Mouse (Mus musculus) kidney, embryonic 16.5 days (tissue): ENCODE measurements at regions not wholly inside any gene's neighbourhood (a gene's known extent, or its start where the extent isn't known, plus 50 kb on each side); places are given as distances from the start of the nearest gene placed in this dataset.

Experiments used
- ATAC-seq: fragments of 200-750 bp; cut with Nextera tagmentation; 2 replicates; pipeline ENCODE4 v1.8.0; 2017; ENCODE audit warnings: moderate TSS enrichment; ENCODE audit not compliant: low FRiP score, low TSS enrichment
- H3K27ac ChIP-seq: fragments of 300-500 bp; sonication (generic); 2 replicates; pipeline ENCODE4 v1.5.1; 2014; ENCODE audit warnings: low read length
- H3K27me3 ChIP-seq: fragments of 300-500 bp; sonication (generic); 2 replicates; pipeline ENCODE4 v1.6.1; 2014; ENCODE audit warnings: low read length, control low read depth, mixed read lengths; ENCODE audit not compliant: insufficient read depth
- H3K36me3 ChIP-seq: fragments of 300-500 bp; sonication (generic); 2 replicates; pipeline ENCODE4 v1.6.1; 2014; ENCODE audit warnings: low read length, control low read depth, mixed read lengths; ENCODE audit not compliant: insufficient read depth
- H3K4me1 ChIP-seq: fragments of 300-500 bp; sonication (generic); 2 replicates; pipeline ENCODE4 v1.6.1; 2014; ENCODE audit warnings: low read length, control low read depth, mixed read lengths; ENCODE audit not compliant: insufficient read depth
- H3K4me2 ChIP-seq: fragments of 300-500 bp; sonication (generic); replicated peaks from 2 replicates; pipeline ENCODE4 v1.6.1; 2014; ENCODE audit warnings: low read depth, low read length
- H3K4me3 ChIP-seq: fragments of 300-500 bp; sonication (generic); 2 replicates; pipeline ENCODE4 v1.5.1; 2014; ENCODE audit warnings: mild to moderate bottlenecking, low read length
- H3K9ac ChIP-seq: fragments of 300-500 bp; sonication (generic); replicated peaks from 2 replicates; pipeline ENCODE4 v1.6.1; 2014; ENCODE audit warnings: low read length
- H3K9me3 ChIP-seq: fragments of 300-500 bp; sonication (generic); 2 replicates; pipeline ENCODE4 v1.6.1; 2016; ENCODE audit warnings: low read length, control low read depth
- WGBS: fragments of 180-500 bp; shearing (Covaris S2); extraction: QIAGEN DNeasy Blood & Tissue Kit; methylation state at CpG from one replicate; pipeline ENCODE4 v1.1.7; 2014; 5-methylcytosine and 5-hydroxymethylcytosine counted together

- Histone ChIP-seq H3K36me3 (no peaks in the 10 kb centered on the region), H3K4me1 (no peaks in the 10 kb centered on the region), H3K9ac (no peak overlapping the region), H3K9me3 (no peaks in the 10 kb centered on the region), H3K27ac (no peak overlapping the region), H3K4me3 (no peak overlapping the region), H3K4me2 (no peak overlapping the region), H3K27me3 (no peaks in the 10 kb centered on the region; the same call in 1 of the 2 replicates)
- WGBS, result 63% methylated on average over 6 of the region's 6 CpGs
- ATAC-seq, result no peak
These were observed 56.9 kb upstream of the Atp6ap2 start for GRCm38 (mm10) chrX:12530406-12531311.
